Mouse (Mus musculus) adrenal gland, postnatal 10 days (tissue): ENCODE data around the gene Rxra. TPM values are rescaled to one million over a fixed set of nuclear protein-coding genes. Genes with fewer than 3 reads are reported as not detected.

Experiments
- total RNA-seq, 2 experiments: library from RNA; stranded (reverse); gene quantifications; 2 replicates each; pipeline ENCODE4 v1.2.3; 2021

The Rxra gene
- total RNA-seq, 2 experiments from 2014 or later, result 49.3 to 75.6 TPM

Other genes with a start within 250 kb of the Rxra start
- 10 to 100 TPM; 21.5 to 29.6 TPM for gene Vav2, start 249.4 kb upstream of the Rxra start, total RNA-seq
- gene Brd3os, start 234.1 kb upstream of the Rxra start, total RNA-seq, result 1 to 10 TPM; 4.8 to 5.7 TPM
- 10 to 100 TPM; 83.9 to 89.7 TPM for gene Brd3, start 168.8 kb upstream of the Rxra start, total RNA-seq
- 10 to 100 TPM; 35.2 to 38.3 TPM for gene Wdr5, start 161.3 kb upstream of the Rxra start, total RNA-seq
- 100 to 1,000 TPM; 101 to 110 TPM for gene Col5a1, start 210.0 kb downstream of the Rxra start, total RNA-seq